Mouse (Mus musculus) heart, adult 2 months (tissue): Measurements from ENCODE around the gene Ms4a6d. TPM values are rescaled to one million over a fixed set of nuclear protein-coding genes. Genes with fewer than 3 reads are reported as not detected.

ENCODE experiments used
- DNase-seq, 2 experiments: peaks; one replicate each; pipeline ENCODE4 v3.0.0; 2021
- H3K27ac ChIP-seq: fragments of 200-600 bp; 2 replicates; pipeline ENCODE4 v1.8.1; 2022
- H3K27me3 ChIP-seq: fragments of 200-500 bp; 2 replicates; pipeline ENCODE4 v1.6.1; 2012; ENCODE audit warnings: mild to moderate bottlenecking, low read length, inconsistent platforms, mixed read lengths; ENCODE audit not compliant: control insufficient read depth, insufficient read depth
- H3K36me3 ChIP-seq: fragments of 200-500 bp; 2 replicates; pipeline ENCODE4 v1.6.1; 2012; ENCODE audit warnings: low read length, inconsistent platforms; ENCODE audit not compliant: control insufficient read depth, insufficient read depth
- H3K4me1 ChIP-seq: fragments of 200-500 bp; 2 replicates; pipeline ENCODE4 v1.6.1; 2011; ENCODE audit warnings: low read length; ENCODE audit not compliant: control insufficient read depth, insufficient read depth
- H3K4me3 ChIP-seq: fragments of 200-600 bp; 2 replicates; pipeline ENCODE4 v1.8.1; 2022
- H3K79me2 ChIP-seq: fragments of 200-500 bp; replicated peaks from 2 replicates; pipeline ENCODE4 v1.6.1; 2012; ENCODE audit warnings: mild to moderate bottlenecking, inconsistent platforms, low read length, moderate library complexity, mixed read lengths; ENCODE audit not compliant: control insufficient read depth, insufficient read depth
- H3K9ac ChIP-seq: fragments of 200-500 bp; 2 replicates; pipeline ENCODE4 v1.6.1; 2012; ENCODE audit warnings: low read depth, mild to moderate bottlenecking, control low read depth, inconsistent platforms, low read length, mixed read lengths
- CTCF ChIP-seq: fragments of 200-600 bp; IDR thresholded peaks from 2 replicates; pipeline ENCODE4 v1.8.1; 2022; ENCODE audit warnings: antibody characterized with exemption, mild to moderate bottlenecking, moderate library complexity
- EP300 ChIP-seq: fragments of 200-500 bp; IDR thresholded peaks from 2 replicates; pipeline ENCODE4 v1.6.1; 2011; ENCODE audit warnings: low read depth, low read length, control low read depth; ENCODE audit not compliant: insufficient read depth
- POLR2A ChIP-seq: fragments of 200-500 bp; IDR thresholded peaks from 2 replicates; pipeline ENCODE4 v1.6.1; 2011; ENCODE audit warnings: mild to moderate bottlenecking, low read depth, low read length, control low read depth; ENCODE audit not compliant: insufficient read depth
- WGBS: fragments of 180-500 bp; shearing (Covaris S2); methylation state at CpG from one replicate; pipeline ENCODE4 v1.1.7; 2018; 5-methylcytosine and 5-hydroxymethylcytosine counted together
- intact Hi-C: fragments of 180-260 bp; cut with DNase I; formaldehyde crosslinking; loops from one replicate; pipeline ENCODE4 v1.15.1; 2025
- polyA plus RNA-seq: library from polyadenylated mRNA; depleted of rRNA; stranded (reverse); fragments of >200 nt; gene quantifications from 2 replicates; pipeline ENCODE4 v1.2.3, GENCODE M21; 2012
- total RNA-seq, 2 experiments: library from RNA; stranded (reverse); gene quantifications; 2 replicates each; pipeline ENCODE4 v1.2.3; 2021

Ms4a6d gene
- total and polyA plus RNA-seq, 3 experiments, result 1.8 to 3.9 (median 3.6) TPM

DNA sequence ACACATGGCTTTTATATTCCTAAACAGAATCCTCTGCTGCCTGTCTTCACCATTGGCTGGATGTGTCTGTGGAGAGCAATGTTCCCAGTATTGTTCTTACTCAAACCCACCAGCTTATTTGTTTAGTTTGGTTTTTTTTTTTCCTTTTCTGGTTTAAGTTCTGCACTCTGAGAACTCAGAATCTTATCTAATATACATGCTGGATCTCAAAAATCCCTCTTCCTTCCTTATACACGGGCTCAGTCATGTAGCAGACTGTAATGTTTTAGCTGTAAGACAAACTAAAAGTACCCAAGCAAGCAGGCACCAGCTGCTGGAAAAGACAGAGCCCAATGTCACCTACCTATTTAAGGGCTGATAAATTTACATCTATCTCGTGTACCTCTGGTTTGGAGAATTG lies 10.2 kb upstream of the Ms4a6d start:
- Histone ChIP-seq H3K4me3 (no peak overlapping the region), H3K4me1 (no peaks in the 10 kb centered on the region), H3K36me3 (no peaks in the 10 kb centered on the region), H3K9ac (no peak overlapping the region), H3K79me2 (no peaks in the 10 kb centered on the region), H3K27me3 (no peaks in the 10 kb centered on the region), H3K27ac (no peak overlapping the region)
- no peak for DNase-seq
- 34% methylated on average over 2 of the region's 2 CpGs for WGBS
- TF ChIP-seq EP300 (no peak), CTCF (no peak), POLR2A (no peak)
- intact Hi-C loops, result loop anchor here (5.0 kb wide), 2 partner anchors 152 to 738 kb away; no protein-coding TSS in a partner anchor

DNA sequence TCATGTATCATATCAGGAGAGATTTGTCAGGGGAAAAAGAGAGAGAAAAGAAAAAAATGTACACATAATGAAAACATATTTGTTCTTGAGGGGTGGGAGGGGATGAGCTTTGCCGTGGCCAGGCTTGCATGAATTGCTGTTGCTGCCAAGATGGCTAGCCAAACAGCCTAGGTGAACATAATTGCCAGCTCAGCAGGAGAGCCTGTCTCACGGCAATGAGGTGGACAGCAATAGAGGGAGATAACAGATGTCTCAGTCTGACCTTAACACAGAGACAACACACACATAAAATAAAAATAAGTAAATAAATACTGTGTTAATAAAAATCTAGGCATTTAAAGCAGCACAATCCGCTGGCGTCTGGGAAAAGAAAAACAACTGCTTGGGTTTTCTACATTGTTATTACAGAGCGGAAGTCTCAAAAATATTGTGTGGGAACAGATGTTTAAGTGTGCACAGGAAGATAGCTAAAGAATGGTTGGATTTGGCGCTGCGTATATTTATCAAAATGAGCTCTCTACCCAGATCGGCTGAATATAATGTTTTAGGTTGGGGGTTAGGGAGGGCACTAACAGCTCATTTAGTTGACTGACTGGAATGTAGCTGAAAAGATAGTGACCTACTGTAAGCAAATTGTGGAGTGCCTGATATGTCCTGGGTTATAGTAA lies 9.3 kb upstream of the Ms4a6d start:
- Histone ChIP-seq H3K9ac (no peak overlapping the region), H3K27ac (no peak overlapping the region), H3K79me2 (no peaks in the 10 kb centered on the region), H3K4me3 (no peak overlapping the region), H3K36me3 (no peaks in the 10 kb centered on the region), H3K4me1 (no peaks in the 10 kb centered on the region), H3K27me3 (no peaks in the 10 kb centered on the region)
- WGBS, result 51% methylated on average over 8 of the region's 8 CpGs
- no peak for DNase-seq
- intact Hi-C loops, result loop anchor here (5.0 kb wide), 1 partner anchor 153 kb away; no protein-coding TSS in a partner anchor
- TF ChIP-seq POLR2A (no peak), CTCF (no peak), EP300 (no peak)

DNA sequence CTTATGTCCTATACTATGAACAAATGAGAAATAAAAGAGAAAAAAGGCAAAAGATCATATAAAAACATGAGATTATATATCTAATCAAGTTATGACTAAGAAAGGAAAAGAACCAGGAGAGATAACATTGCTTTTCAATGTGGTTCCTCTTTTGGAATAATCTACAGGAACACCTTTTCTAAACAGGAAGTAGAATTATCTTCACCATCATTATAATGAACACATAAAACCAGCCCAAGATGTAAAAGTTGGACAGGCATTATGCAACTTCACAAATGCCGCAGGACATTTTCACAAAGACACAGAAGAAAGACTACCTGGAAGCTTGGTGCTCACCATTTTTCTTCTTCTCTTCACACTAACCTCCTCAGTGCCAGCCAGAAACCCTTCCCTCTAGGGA lies 8.4 kb upstream of the Ms4a6d start:
- intact Hi-C loops, result loop anchor here (5.0 kb wide), 1 partner anchor 154 kb away; no protein-coding TSS in a partner anchor
- Histone ChIP-seq H3K36me3 (no peaks in the 10 kb centered on the region), H3K4me1 (no peaks in the 10 kb centered on the region), H3K79me2 (no peaks in the 10 kb centered on the region), H3K27me3 (no peaks in the 10 kb centered on the region), H3K4me3 (no peak overlapping the region), H3K27ac (no peak overlapping the region), H3K9ac (no peak overlapping the region)
- 84% methylated on average over 1 of the region's 1 CpGs for WGBS
- DNase-seq, result no peak
- TF ChIP-seq POLR2A (no peak), EP300 (no peak), CTCF (no peak)

DNA sequence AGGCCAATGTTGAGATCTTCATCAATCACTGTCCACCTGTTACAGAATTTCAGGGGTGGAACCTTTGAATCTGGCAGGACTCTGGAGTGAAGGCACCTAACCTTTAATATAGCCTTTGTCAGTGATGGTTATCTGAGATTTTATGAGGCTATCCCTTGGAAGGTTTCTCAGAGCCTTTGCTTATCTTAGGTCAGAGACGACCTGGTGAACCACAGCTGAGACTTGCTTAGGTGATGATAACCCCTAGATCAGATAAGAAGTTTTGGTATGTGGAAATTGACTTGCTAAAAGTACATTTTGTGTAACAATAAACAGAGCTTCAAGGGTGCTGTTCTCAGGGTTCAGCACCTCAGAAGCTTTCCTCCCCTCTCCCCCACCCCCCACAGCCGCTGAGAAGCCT lies 7.6 kb upstream of the Ms4a6d start:
- intact Hi-C loops, result loop anchor here (5.0 kb wide), 1 partner anchor 155 kb away; no protein-coding TSS in a partner anchor
- H3K4me1 ChIP-seq, result no peaks in the 10 kb centered on the region
- no peak overlapping the region for H3K27ac ChIP-seq
- no peaks in the 10 kb centered on the region for H3K27me3 ChIP-seq
- no peak overlapping the region for H3K9ac ChIP-seq
- H3K36me3 ChIP-seq, result no peaks in the 10 kb centered on the region
- 56% methylated on average over 2 of the region's 2 CpGs for WGBS
- H3K4me3 ChIP-seq, result no peak overlapping the region
- DNase-seq, result no peak
- TF ChIP-seq POLR2A (no peak), EP300 (no peak), CTCF (no peak)
- H3K79me2 ChIP-seq, result no peaks in the 10 kb centered on the region

DNA sequence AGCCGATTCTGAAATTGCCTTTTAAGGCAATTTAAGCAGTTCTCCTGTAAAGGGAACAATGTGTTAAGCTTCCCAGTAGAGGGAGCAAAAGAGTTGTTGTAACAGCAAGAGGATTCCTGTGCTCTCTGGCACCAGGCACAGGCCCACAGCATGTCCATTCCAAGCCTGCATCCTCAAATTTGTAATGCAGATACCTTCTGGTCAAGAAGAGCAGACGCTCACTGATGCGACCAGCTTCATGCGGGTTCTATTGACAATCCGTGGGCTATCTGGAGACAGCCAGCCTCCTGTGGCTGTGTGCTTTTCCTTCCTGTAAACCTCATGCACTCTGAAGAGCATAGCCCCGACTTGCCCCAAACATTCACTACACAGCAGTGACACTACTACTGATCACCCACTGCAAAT lies 6.9 kb upstream of the Ms4a6d start:
- intact Hi-C loops, result loop anchor here (5.0 kb wide), 1 partner anchor 156 kb away; no protein-coding TSS in a partner anchor

DNA sequence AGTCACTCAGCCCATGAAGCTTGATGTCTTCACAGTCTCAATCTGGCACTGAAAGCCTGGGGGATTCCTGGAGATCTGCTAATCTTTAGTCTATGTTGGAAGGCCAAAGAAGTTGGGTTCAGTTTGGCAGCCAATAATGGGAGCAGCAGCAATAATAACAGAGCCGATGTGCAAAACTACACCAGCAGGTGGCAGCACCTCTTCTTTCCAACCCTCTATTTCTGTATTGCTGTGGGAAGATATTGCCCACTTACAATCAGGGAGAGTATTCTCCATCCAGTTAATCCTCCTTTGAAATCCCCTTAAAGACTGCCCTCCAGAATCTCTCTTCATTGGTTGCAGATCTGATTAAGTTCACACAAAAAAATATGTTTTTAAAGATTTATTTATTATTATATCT lies 3.5 kb upstream of the Ms4a6d start:
- no peak overlapping the region for H3K27ac ChIP-seq
- H3K27me3 ChIP-seq, result no peaks in the 10 kb centered on the region
- no peaks in the 10 kb centered on the region for H3K36me3 ChIP-seq
- intact Hi-C loops, result no loop called here
- no peak overlapping the region for H3K9ac ChIP-seq
- no peaks in the 10 kb centered on the region for H3K79me2 ChIP-seq
- TF ChIP-seq POLR2A, result no peak
- TF ChIP-seq CTCF, result peak; percentile 64
- H3K4me1 ChIP-seq, result no peaks in the 10 kb centered on the region
- no peak overlapping the region for H3K4me3 ChIP-seq
- WGBS, result 6% methylated on average over 1 of the region's 1 CpGs
- peak in 1 of 2 experiments; percentile 38 for DNase-seq

More for the DNA sequence above, 6.9 kb upstream of the Ms4a6d start:
- no peak for DNase-seq
- no peak overlapping the region for H3K27ac ChIP-seq
- H3K9ac ChIP-seq, result no peak overlapping the region
- no peaks in the 10 kb centered on the region for H3K36me3 ChIP-seq
- no peaks in the 10 kb centered on the region for H3K79me2 ChIP-seq
- H3K4me3 ChIP-seq, result no peak overlapping the region
- H3K4me1 ChIP-seq, result no peaks in the 10 kb centered on the region
- TF ChIP-seq EP300 (no peak), POLR2A (no peak), CTCF (peak; percentile 67)
- no peaks in the 10 kb centered on the region for H3K27me3 ChIP-seq
- WGBS, result 14% methylated on average over 6 of the region's 6 CpGs
